Mouse (Mus musculus): ENCODE results near the gene Hmgb3.
A peak's percentile ranks its signal among the peaks of the same experiment; 100 is the strongest.
"Not testable (repeated sequence)": the region's sequence is repeated elsewhere in the genome, so short reads cannot be mapped to it uniquely, and the experiment has no call there.

The Hmgb3 gene

DNA sequence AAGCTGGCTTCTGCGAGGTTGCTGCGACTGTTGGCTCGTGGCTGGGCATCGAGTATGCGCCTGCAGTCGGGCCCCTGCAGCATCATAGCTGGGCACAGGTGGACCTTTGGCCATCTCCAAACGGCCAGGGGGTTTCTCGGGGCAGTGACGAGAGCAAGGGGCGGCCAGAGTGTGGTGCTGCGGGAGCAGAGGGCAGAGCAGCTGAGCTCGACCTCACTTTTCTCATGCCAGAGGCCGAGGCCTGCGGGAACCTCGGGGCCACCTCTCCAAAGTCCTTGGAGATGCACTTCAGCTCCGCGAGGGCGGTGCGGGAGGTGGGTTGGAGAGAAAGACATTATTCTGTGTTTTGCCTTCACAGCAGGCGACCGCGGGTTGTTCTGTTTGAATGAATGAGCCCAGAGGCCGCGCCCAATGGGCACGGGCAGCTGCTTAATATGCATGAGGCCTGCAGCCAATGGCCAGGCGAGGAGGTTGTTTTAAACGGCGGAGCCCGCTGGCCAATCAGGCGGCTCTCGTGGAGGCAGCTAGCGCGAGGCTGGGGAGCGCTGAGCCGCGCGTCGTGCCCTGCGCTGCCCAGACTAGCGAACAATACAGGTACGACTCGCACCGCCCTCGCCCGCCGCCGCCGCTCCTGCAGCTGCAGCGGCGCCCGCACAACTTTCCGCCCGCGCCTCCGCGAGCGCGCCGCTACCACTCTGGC is at the start of gene Hmgb3:
Gene Hmgb3, plus strand, starts transcription at position 504 of the 700 bp plus-strand sequence.
- peak; percentile 88 for DNase-seq (ENCODE audit: low read depth)

DNA sequence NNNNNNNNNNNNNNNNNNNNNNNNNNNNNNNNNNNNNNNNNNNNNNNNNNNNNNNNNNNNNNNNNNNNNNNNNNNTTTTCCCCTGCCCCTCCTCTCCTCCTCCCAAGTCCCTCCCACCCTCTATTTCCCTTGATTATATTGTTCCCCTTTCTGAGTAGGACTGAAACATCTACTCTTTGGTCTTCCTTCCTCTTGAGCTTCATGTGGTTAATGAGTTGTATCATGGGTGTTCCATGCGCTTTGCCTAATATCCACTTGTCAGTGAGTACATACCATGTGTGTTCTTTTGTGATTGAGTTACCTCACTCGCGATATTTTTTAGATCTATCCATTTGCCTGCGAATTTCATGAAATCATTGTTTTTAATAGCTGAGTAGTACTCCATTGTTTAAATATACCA is 49.1 kb upstream of the Hmgb3 start:
- DNase-seq (ENCODE audit: low read depth): not testable (repeated sequence)

DNA sequence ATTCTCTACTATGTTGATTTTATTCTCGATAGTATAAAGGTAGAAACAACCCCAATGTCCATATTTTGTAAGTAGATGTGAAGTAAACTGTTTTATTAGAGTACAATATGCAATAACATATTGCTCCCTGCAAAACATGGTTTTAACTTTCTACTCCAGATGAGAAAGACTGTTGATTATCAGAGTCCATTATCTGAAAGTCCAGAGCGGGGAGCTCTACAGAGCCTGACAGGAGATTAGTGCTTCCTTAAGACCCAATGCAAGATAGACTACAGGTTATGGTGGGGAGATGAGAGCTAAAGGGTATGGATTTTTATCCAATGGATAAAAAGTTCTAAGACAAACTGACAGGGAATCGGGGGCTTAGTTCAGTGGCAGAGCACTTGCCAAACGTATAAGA is 36.5 kb upstream of the Hmgb3 start:
- no peak for DNase-seq (ENCODE audit: low read depth)

- no peak for DNase-seq (ENCODE audit: low read depth)
These were observed 32.8 kb upstream of the Hmgb3 start for GRCm38 (mm10) chrX:71522889-71523288.

DNA sequence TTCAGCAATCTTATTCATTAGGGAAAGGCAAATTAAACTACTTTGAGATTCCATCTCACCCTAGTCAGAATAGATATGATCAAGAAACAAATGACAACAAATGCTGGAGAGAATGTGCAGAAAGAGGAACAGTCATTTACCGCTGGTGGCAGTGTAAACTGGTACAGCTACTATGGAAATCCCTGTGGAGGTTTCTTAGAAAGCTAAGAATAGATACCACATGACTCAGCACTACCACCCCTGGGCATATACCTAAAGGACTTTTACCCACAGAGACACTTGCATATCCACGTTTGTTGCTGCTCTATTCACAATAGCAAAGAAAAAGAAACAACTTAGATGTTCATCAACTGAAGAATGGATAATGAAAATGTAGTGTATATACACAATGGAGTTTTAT is 31.4 kb upstream of the Hmgb3 start:
- DNase-seq (ENCODE audit: low read depth): peak; percentile 48

DNA sequence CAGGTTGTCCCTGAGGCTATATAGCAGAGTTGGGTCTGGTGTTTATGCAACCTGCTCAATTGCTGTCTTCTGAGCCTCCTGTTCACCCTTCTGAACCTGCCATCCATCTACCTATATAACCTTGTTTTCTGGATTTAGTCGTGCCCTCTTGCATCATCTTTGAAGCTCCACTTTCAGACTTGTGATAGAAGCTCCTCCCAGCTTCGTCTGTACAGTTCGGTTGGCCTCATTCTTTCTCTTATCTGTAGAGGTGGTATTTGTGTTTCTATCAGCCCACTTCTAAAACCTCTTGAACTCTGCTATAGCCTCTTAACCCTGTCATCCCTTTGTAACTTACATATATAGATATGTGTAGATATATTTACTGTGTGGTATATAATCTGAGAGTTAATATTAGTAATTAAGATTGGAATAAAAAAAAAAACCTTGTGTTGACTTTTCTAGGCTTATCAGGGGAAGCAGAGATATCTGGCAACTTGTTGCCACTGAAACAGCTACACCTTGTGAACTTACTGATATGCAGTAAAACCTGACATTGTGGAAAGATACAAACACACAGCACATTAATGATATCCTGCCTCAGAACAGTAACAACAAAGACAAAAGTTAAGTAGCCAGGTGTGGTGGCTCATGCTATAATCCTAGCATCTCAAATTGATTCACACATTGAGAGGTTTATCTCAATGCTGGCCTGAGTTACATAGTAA is 30.0 kb upstream of the Hmgb3 start:
- no peak for DNase-seq (ENCODE audit: low read depth)

GRCm38 (mm10) chrX:71527461-71527860 is 28.3 kb upstream of the Hmgb3 start:
- DNase-seq (ENCODE audit: low read depth): no peak

- no peak for DNase-seq (ENCODE audit: low read depth)
These were observed 27.6 kb upstream of the Hmgb3 start for GRCm38 (mm10) chrX:71528150-71528549.

DNA sequence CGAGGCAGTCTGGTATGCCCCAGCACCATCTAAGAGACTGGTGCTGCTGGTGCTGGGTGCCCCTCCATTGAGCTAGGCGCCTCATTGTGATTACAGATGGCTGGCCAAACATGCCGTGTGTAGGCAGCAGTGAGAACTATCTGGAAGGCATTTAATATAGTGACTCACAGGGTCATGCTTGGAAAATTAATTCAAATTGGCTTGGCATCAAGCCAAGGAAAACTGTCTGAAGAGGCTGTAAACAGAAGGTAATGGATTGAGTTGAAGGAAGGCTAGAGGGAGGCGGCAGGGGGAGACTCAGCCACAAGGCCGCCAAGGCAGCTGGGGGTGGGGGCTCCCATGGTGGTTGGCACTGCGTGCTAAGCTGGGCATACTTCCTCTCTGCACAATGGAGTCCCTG is 27.1 kb upstream of the Hmgb3 start:
- peak; percentile 24 for DNase-seq (ENCODE audit: low read depth)

- DNase-seq (ENCODE audit: low read depth): peak; percentile 43
These were observed 23.1 kb upstream of the Hmgb3 start for GRCm38 (mm10) chrX:71532635-71533034.

- peak; percentile 22 for DNase-seq (ENCODE audit: low read depth)
These were observed 21.6 kb upstream of the Hmgb3 start for GRCm38 (mm10) chrX:71534102-71534501.

DNA sequence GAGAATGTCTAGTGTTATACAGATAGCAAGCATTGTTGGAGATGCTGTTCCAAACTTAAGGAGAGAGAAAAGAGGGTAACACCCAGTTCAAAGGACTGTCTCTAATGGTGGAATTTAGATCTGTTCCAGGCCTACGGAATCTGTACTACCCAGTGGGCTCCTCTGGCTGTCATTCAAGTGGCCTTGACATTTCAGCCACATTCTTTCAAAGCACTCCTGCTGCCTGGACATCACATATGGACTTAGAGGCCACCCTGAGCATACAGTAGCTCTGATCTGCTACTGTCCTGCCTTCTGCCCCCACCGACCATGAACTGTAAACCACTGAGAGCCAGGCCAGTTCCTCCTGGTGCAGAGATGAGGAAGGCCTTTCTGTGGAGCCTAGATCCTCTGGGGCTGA is 17.9 kb upstream of the Hmgb3 start:
- DNase-seq (ENCODE audit: low read depth): no peak

DNA sequence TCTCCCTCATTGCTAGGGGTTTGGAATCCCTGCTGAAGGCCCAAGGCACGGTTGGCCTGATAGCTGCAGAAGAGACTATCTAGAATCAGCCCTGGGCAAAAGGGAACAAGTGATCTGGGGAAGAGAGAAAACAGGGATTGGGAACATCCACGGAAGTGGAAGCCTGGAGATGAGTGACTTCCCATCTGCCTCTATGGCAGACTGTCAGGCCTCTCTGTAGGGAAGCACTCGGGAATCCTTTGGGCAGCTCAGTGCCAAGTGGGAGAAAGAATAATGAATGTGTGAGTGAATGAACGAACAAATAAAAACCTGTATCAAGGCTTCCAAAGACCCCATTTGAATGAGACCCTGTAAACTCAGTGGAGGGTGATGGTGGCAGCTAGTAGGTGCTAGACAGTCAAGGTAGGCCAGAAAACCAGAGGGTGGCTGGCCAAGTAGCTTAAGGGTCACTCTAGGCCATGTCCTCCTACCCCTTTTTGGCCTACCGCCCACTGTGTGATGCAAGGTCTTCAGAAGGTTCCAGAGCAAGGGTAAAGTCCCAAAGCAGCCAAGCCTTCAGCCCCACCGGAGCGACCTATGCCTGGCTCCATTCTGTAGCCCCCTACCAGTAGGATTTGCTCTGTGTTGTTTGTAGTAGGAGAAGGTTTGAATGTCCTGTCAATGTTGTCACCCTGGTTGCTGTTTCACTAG is 14.8 kb upstream of the Hmgb3 start:
- no peak for DNase-seq (ENCODE audit: low read depth)

- peak; percentile 24 for DNase-seq (ENCODE audit: low read depth)
These were observed 11.0 kb upstream of the Hmgb3 start for GRCm38 (mm10) chrX:71544731-71545130.

- peak; percentile 74 for DNase-seq (ENCODE audit: low read depth)
These were observed 10.6 kb upstream of the Hmgb3 start for GRCm38 (mm10) chrX:71545163-71545562.

- peak; percentile 1 for DNase-seq (ENCODE audit: low read depth)
These were observed 610 bp downstream of the Hmgb3 start for GRCm38 (mm10) chrX:71556115-71556941.

DNA sequence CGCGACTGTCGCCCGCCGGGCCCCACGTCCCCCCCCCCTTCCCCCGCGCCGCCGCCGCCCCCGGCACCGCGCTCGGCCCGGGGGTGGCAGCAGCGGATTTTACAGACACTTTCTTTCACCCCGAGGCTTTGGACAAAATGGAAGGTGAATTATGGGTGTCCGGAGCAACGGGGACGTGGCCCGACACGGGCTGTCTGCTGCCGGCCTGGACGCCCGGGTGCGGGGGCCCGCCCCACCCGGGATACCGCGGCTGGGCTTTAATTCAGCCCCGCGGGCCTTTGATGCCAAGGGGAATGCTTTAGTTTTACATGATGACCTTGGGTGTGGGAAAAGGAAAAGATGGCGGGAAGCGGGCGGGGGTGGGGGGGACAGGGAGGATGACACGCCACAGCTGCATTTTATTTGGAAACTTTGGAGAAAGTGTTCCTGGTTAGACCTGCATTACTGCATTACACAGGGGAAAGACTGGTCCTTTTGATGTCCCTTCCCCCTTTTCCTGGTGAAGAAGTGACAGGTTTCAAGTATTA is 1.3 kb downstream of the Hmgb3 start:
- peak; percentile 6 for DNase-seq (ENCODE audit: low read depth)

- DNase-seq (ENCODE audit: low read depth): no peak
These were observed 3.6 kb downstream of the Hmgb3 start for GRCm38 (mm10) chrX:71559336-71559735.

- DNase-seq (ENCODE audit: low read depth): peak; percentile 78
These were observed 5.1 kb downstream of the Hmgb3 start for GRCm38 (mm10) chrX:71560796-71561195.

DNA sequence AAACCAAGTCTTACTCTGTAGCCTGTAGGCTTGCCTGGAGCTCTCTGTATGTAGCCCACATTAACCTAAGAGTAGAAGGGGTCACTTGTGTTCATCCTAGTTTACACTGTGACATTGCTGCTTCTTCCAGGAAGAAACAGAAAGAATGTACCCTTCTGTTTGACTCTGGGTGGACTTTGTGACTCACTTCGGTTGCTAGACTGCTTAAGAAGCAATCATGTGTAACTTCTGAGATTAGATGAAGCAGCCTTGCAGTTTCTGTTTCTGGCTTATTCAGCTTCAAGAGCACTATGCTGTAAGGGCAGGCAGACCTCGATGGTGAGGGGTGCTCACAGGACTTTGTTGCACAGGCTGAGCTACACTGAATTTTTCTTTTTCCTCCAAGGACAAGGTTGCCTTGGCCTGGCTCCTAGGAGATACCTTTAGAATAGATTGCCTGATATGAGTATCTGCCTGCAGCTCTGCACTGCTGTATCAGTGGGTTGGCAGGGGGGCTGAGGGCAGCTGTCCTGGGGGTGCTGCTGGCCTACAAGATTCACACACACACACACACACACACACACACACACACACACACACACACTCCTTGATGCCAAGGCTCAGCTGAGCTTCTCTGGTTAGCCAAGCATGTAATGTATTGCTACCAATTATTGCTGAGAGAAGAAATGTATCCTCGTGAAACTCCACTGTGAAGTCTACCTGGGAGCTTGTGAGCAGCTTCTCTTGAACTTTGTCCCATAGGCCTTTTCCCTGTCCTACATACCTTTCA is 17.6 kb downstream of the Hmgb3 start:
- no peak for DNase-seq (ENCODE audit: low read depth)

GRCm38 (mm10) chrX:71575550-71575949 is 19.8 kb downstream of the Hmgb3 start:
- no peak for DNase-seq (ENCODE audit: low read depth)

Data from 416B (cell line).